Mouse (Mus musculus) embryo, embryonic 10.5 days (tissue): ENCODE data around the gene Gm49776.

Experiments used
- DNase-seq: peaks from one replicate; pipeline ENCODE4 v3.0.0-alpha.2; 2015; ENCODE audit warnings: low spot score

Gm49776 gene

GRCm38 (mm10) chr16:18258221-18258620 lies at the start of gene Gm49776:
Gm49776 (minus strand) TSS chr16:18258321.
- no peak for DNase-seq

- DNase-seq = peak; percentile 24
Measured at GRCm38 (mm10) chr16:18289614-18290013, 31.5 kb upstream of the Gm49776 start.

DNA sequence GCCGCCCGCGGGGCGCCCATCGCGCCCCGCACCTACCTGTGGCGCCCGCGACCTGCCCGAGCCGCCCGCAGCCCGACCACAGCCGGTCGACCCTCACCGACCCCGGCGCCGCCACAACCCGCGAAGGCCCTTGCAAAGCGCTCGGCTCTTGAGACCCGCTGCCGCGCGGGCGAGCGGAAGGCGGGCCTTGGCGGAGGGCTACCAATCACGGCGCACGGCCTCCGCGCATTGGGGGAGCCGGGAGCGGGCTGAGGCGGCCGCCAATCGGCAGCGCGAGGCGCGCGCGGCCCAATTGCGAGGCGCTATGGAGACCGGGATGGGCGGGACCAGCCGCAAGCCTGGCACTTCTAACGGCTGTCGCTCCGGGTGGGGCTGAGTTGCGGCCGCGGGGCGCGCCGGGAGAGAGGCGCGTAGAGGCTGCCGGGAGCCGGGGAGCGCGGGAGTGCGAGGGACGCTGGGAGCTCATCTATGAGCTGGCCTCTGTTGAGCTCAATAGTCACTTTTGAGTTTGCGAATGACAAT lies 31.0 kb upstream of the Gm49776 start, which contains the start of gene Dgcr8:
Gene Dgcr8, minus strand, starts transcription at position 180 of the 522 bp plus-strand sequence.
- DNase-seq = peak; percentile 99

GRCm38 (mm10) chr16:18288581-18289061 lies 30.5 kb upstream of the Gm49776 start:
- DNase-seq = no peak

DNA sequence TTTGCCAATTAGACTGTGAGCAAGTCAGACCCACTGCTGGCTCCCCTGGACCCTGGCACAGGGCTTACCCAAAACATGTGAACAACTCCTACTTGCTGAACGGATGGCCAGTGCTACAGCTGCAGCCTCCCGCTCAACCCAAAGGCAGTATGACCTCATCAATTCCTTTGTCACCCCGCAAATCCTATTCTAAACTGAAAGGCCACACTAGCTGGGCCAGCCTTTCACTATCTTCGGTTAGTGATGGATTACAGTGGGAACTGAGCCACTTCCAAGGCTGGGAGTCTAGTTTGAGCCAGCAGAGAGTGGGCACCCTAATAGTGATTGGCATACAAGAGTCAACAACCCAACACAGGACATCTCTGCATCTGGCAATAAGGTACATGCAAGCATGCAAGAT lies 30.0 kb upstream of the Gm49776 start:
- DNase-seq = peak; percentile 46

GRCm38 (mm10) chr16:18275166-18275565 lies 17.0 kb upstream of the Gm49776 start:
- no peak for DNase-seq

- DNase-seq = peak; percentile 45
Measured at GRCm38 (mm10) chr16:18268182-18268581, 10.1 kb upstream of the Gm49776 start.

DNA sequence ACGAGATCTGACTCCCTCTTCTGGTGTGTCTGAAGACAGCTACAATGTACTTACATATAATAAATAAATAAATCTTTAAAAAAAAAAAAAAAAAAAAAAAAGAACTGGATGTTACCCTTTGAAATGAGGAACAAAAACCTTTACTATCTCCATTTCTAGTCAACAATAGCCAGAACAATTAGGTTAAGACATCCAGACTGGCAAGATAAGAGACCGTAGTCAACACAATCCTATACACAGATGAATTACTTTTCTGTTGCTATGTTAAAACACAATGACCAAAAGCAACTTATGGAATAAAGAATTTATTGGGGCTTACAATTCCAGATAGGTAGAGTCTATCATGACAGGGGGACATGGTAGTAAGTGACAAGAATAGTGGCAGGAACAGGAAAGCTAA lies 6.9 kb upstream of the Gm49776 start:
- DNase-seq = no peak

DNA sequence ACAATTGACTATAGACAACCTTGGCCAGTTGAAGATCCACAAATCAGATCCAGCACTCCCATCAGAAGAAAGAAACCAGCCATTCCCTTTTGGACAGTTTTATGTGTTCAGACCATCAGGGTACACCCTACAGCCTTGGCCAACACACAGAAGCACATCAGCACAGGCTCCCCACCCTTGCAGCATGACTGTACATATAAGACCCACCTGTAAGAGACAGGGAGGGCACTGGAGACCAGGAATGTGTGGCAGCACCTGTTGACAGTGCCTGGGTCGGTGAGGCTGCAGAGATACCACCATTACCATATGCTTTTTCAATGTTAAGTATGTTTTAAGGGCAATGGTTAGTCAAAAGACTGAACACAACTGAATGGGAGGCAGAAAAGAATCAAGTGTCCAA lies 4.3 kb downstream of the Gm49776 start:
- DNase-seq = no peak

DNA sequence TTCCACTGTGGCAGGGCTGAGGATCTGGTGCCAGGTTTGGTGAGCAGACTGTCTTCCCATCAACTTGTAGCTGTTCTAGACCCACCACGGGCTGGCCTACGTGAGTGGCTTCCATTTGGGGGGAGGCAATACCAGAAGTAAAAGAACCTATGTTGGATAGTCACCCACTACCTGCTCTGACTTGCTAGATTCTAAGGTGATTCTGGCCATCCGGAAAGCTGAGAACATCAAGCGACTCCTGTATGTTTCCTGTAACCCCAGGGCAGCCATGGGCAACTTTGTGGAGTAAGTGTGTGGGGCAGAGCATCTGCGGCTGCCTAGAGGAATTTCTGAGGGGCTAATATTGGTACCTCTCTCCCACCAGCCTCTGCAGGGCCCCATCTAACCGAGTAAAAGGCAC lies 5.4 kb downstream of the Gm49776 start:
- no peak for DNase-seq

- DNase-seq = peak; percentile 19
Measured at GRCm38 (mm10) chr16:18250828-18251790, 7.0 kb downstream of the Gm49776 start.

DNA sequence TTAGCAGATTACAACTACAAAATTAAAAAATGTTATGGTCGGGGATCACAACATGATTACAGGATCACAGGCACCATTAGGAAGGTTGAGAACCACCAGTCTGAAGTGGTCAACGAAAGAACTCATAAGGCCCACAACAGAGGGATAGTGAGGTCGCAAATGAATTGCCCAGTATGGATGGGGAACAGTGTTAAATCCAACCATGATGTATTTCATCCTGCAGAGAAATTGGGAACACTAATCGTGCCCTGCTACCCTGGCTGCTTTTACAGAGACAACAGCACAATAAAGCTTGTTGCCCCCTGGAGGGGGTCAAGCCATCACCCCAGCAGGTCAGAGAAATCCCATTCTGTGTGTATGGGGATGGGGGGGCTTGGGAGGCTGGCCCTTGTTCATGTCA lies 7.9 kb downstream of the Gm49776 start:
- no peak for DNase-seq

DNA sequence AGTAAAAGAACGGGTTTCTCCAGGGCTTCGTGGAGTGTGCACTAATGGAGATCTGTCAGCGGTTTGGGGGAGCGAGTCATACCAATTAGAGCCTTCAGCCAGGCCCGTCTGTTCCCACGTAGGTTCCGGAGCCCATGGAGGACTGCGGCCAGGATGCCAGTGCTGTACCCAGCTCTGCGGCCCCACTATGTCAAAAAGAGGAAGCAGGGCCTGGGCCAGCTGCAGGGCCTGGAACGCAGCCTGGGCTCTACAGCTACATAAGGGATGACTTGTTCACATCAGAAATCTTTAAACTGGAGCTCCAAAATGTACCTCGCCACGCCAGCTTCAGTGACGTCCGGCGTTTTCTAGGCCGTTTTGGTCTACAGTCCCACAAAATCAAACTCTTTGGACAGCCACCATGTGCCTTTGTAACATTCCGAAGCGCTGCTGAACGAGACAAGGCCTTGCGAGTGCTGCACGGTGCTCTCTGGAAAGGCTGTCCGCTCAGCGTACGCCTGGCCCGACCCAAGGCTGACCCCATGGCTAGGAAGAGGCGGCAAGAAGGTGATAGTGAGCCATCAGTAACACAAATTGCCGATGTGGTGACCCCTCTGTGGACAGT lies 8.7 kb downstream of the Gm49776 start:
- peak; percentile 30 for DNase-seq

- DNase-seq = peak; percentile 100
Measured at GRCm38 (mm10) chr16:18248433-18249363, 9.4 kb downstream of the Gm49776 start, which contains the start of the genes Trmt2a and Ranbp1. Trmt2a (plus strand) TSS chr16:18248679. Ranbp1 (minus strand) TSS chr16:18248732.

DNA sequence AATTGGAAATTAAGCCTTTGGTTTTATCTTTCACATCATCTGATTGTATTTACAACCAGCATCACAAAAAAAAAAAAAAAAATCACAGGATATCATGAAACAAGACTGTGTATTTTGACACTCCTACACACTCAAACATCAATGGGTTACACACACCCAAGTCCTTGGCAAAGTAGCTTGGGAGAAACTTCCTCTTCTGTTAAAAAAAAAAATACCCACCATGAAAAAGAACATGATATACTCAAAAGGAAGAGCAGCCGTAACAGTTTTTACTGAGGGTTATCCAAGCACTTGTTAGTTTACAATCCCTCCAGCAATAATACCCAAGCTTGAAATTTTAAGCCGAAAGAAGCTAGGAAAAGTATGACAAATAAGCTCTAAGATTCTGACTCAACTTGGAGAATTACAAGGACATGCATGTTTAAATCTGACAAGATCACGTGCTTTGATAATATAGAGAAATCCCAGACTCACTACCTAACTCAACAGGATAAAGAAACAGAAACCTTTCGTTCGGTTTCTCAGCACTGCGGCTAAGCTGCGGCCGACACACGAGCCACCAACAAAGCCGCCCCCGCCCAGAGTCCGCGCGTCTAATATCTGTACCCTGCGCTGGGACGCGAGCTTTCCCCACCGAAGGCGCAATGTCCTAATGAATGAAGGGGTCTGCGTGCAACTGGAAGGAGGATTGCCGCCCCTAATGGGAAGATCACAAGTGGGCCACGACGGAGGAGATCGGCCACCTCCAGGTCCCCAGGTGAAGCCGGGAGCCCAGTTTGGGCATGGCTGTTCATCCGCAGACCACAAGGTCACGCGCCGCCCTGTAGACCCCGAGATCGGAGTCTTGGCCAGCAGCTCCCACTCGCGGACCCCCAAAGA lies 10.4 kb downstream of the Gm49776 start:
- peak; percentile 58 for DNase-seq

DNA sequence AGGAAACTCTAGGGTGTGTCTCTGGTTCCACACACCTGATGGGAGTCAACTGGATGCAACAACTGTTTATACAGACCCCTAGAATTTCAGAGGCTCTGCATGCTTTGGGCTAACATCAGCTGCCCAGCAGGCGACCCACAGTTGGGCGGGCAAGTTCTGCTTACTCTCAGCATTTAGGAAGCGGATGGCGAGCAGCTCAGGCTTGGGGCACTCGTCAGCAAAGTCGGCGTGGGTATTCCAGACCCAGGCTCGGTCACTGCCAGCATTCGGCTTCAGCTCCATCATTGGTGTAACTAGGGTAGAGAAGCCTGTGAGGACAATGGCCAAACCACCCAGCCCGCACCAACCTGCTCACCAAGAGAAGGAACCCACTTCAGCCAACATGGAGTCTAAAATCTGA lies 16.5 kb downstream of the Gm49776 start:
- no peak for DNase-seq

DNA sequence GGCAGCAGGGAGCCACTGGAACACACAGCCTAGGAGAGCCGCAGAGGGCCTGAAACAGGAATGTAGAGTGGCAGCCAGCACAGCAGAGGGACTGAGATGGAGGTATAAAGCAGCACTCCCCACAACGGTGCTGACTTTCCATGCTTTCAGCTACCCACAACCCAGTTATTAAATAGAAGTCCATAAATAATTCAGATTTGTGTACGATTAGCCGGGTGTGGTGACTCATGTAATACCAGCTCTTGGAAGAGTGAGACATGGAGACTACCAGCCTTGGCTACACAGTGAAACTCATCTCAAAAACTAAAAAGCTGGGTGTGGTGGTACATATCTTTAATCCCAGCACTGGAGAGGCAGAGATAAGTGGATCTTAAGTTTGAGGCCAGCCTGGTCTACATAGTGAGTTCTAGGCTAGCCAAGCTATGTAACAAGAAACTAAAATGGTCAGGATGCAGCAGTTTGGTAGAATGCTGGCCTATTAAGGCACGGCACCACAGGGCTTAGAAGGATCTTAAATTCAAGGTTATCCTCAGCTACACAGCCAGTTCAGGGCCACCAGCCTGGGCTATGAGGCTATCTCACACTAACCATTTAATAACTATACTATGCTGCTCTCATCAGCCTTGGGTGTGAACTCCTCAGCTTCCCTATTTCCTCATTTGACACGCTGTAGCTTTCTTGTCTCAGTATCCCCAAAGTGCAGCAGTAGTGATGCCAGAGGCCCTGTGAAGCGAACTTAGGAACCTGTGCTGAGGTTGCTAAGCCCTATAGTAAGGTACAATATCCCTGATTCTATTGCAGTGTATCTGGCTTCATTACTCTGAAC lies 21.2 kb downstream of the Gm49776 start:
- DNase-seq = no peak

DNA sequence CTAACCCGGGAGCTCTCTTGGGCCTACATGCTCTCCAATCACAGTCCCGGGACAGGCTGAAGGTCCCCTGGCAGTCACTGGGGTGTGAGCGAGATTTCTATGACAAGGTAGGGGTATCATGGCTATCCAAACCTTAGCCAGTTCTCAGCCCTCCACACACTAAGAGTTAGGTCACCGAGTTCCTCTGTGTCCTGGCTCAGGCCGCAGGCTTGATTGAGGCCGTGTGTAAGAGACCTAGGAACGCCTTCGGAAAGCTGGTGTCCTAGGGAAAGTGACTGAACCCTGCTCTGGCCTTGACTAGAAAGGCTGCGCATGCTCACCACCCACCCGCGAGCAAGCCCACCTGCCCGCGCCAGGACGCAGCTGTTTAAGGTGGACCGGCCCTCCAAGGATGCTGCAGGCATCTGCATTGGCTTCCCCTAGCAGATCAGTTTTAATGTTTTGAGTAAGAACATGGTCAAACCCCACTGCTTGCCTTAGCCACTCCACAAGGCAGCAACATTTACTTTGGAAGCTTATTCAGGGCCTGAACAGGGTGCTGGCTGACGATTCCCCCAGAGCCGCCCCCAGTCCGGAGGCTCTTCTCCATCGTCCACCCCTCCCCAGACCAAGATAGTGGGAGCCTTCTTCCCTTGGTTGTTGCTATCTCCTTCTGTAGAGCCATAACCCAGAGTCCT lies 22.6 kb downstream of the Gm49776 start:
- peak; percentile 74 for DNase-seq
